Mouse (Mus musculus) C2C12 (cell line): ENCODE results near the gene Pnrc2.

Experiments
- CEBPB ChIP-seq: IDR thresholded peaks from one replicate; pipeline ENCODE4 v1.6.1; 2011; ENCODE audit warnings: low read depth, mild to moderate bottlenecking, control low read depth, moderate library complexity
- CTCF ChIP-seq: IDR thresholded peaks from one replicate; pipeline ENCODE4 v1.5.1; 2011; ENCODE audit not compliant: control insufficient read depth, insufficient read depth, insufficient read length
- FOSL1 ChIP-seq: IDR thresholded peaks from one replicate; pipeline ENCODE4 v1.8.0; 2011; ENCODE audit warnings: mild to moderate bottlenecking, low read length; ENCODE audit not compliant: poor library complexity, insufficient read depth, severe bottlenecking
- MAX ChIP-seq: IDR thresholded peaks from one replicate; pipeline ENCODE4 v1.6.1; 2011; ENCODE audit warnings: mild to moderate bottlenecking, control low read depth
- MYOD1 ChIP-seq: IDR thresholded peaks from one replicate; pipeline ENCODE4 v1.6.1; 2011; ENCODE audit warnings: low read depth; ENCODE audit not compliant: control insufficient read depth, insufficient read length
- MYOG ChIP-seq: IDR thresholded peaks from one replicate; pipeline ENCODE4 v1.6.1; 2011; ENCODE audit not compliant: control insufficient read depth, insufficient read length; ENCODE audit errors: extremely low read depth

GRCm38 (mm10) chr4:135885676-135886075 is 12.0 kb upstream of the Pnrc2 start:
- TF ChIP-seq CTCF, result no peak
- no peak for TF ChIP-seq CEBPB
- no peak for TF ChIP-seq MAX
- no peak for TF ChIP-seq MYOD1
- TF ChIP-seq MYOG, result no peak
- no peak for TF ChIP-seq FOSL1
